Mouse (Mus musculus) spleen, postnatal 14 days (tissue): Measurements from ENCODE around the gene Tstd3.

Source experiments
- DNase-seq, 2 experiments: peaks; one replicate each; pipeline ENCODE4 v3.0.0; 2021 to 2022; ENCODE audit warnings: low spot score in 2 of 2

Tstd3 gene

GRCm38 (mm10) chr4:21766863-21767304 lies at the start of gene Tstd3, which contains the start of gene Usp45:
Gene Tstd3, minus strand, starts transcription at chr4:21767212.
Gene Usp45, plus strand, starts transcription at chr4:21767156.
- DNase-seq: peak; percentile 56 to 72

GRCm38 (mm10) chr4:21814029-21814428 lies 47.0 kb upstream of the Tstd3 start:
- peak in 1 of 2 experiments; percentile 13 for DNase-seq

- no peak for DNase-seq
Measured at GRCm38 (mm10) chr4:21812635-21813034, 45.6 kb upstream of the Tstd3 start.

- no peak for DNase-seq
Measured at GRCm38 (mm10) chr4:21810608-21811007, 43.6 kb upstream of the Tstd3 start.

- DNase-seq: no peak
Measured at GRCm38 (mm10) chr4:21807204-21807603, 40.2 kb upstream of the Tstd3 start.

- no peak for DNase-seq
Measured at GRCm38 (mm10) chr4:21801620-21802019, 34.6 kb upstream of the Tstd3 start.

GRCm38 (mm10) chr4:21801013-21801412 lies 34.0 kb upstream of the Tstd3 start:
- no peak for DNase-seq

- DNase-seq: no peak
Measured at GRCm38 (mm10) chr4:21793631-21794030, 26.6 kb upstream of the Tstd3 start.

- no peak for DNase-seq
Measured at GRCm38 (mm10) chr4:21789836-21790235, 22.8 kb upstream of the Tstd3 start.

- DNase-seq: no peak
Measured at GRCm38 (mm10) chr4:21788903-21789302, 21.9 kb upstream of the Tstd3 start.

GRCm38 (mm10) chr4:21786268-21786667 lies 19.3 kb upstream of the Tstd3 start:
- no peak for DNase-seq

GRCm38 (mm10) chr4:21780816-21781726 lies 14.1 kb upstream of the Tstd3 start:
- DNase-seq: no peak

GRCm38 (mm10) chr4:21776946-21777265 lies 9.9 kb upstream of the Tstd3 start:
- DNase-seq: no peak

GRCm38 (mm10) chr4:21776091-21776945 lies 9.3 kb upstream of the Tstd3 start:
- DNase-seq: peak; percentile 89

- DNase-seq: no peak
Measured at GRCm38 (mm10) chr4:21772306-21772705, 5.3 kb upstream of the Tstd3 start.

- DNase-seq: no peak
Measured at GRCm38 (mm10) chr4:21771064-21771463, 4.1 kb upstream of the Tstd3 start.

GRCm38 (mm10) chr4:21766171-21766862 lies 695 bp downstream of the Tstd3 start:
- no peak for DNase-seq

- DNase-seq: no peak
Measured at GRCm38 (mm10) chr4:21763827-21764226, 3.2 kb downstream of the Tstd3 start.

- DNase-seq: no peak
Measured at GRCm38 (mm10) chr4:21761416-21762160, 5.4 kb downstream of the Tstd3 start.

- no peak for DNase-seq
Measured at GRCm38 (mm10) chr4:21758860-21759259, 8.2 kb downstream of the Tstd3 start.

GRCm38 (mm10) chr4:21755123-21755789 lies 11.8 kb downstream of the Tstd3 start:
- no peak for DNase-seq
